Mouse (Mus musculus) adrenal gland, postnatal 4 days (tissue): ENCODE measurements at regions not wholly inside any gene's neighbourhood (a gene's known extent, or its start where the extent isn't known, plus 50 kb on each side); places are given as distances from the start of the nearest gene placed in this dataset.
A peak's percentile ranks its signal among the peaks of the same experiment; 100 is the strongest.
"Not testable (repeated sequence)": the region's sequence is repeated elsewhere in the genome, so short reads cannot be mapped to it uniquely, and the experiment has no call there.

Source experiments
- DNase-seq, 2 experiments: peaks; one replicate each; pipeline ENCODE4 v3.0.0; 2021 to 2022; ENCODE audit warnings: low spot score in 2 of 2, mixed read lengths in 2 of 2

- DNase-seq: no peak
Observed at GRCm38 (mm10) chr14:120741492-120742054, 169.5 kb upstream of the Ipo5 start.

GRCm38 (mm10) chr14:120754011-120754410 lies 157.0 kb upstream of the Ipo5 start:
- no peak for DNase-seq

GRCm38 (mm10) chr14:120755389-120755788 lies 155.6 kb upstream of the Ipo5 start:
- DNase-seq: no peak

- no peak for DNase-seq
Observed at GRCm38 (mm10) chr14:120758200-120758830, 152.7 kb upstream of the Ipo5 start.

- peak in 1 of 2 experiments; percentile 17 for DNase-seq
Observed at GRCm38 (mm10) chr14:120762168-120762567, 148.9 kb upstream of the Ipo5 start.

GRCm38 (mm10) chr14:120762733-120763132 lies 148.3 kb upstream of the Ipo5 start:
- DNase-seq: no peak

GRCm38 (mm10) chr14:120763796-120764195 lies 147.2 kb upstream of the Ipo5 start:
- no peak for DNase-seq

- no peak for DNase-seq
Observed at GRCm38 (mm10) chr14:120764386-120764785, 146.6 kb upstream of the Ipo5 start.

- no peak for DNase-seq
Observed at GRCm38 (mm10) chr14:120766451-120766850, 144.6 kb upstream of the Ipo5 start.

GRCm38 (mm10) chr14:120770579-120770978 lies 140.4 kb upstream of the Ipo5 start:
- no peak for DNase-seq

GRCm38 (mm10) chr14:120773001-120773400 lies 138.0 kb upstream of the Ipo5 start:
- not testable (repeated sequence) for DNase-seq

- no peak for DNase-seq
Observed at GRCm38 (mm10) chr14:120791828-120792554, 119.0 kb upstream of the Ipo5 start.

- DNase-seq: no peak
Observed at GRCm38 (mm10) chr14:120797916-120798490, 113.0 kb upstream of the Ipo5 start.

- DNase-seq: no peak
Observed at GRCm38 (mm10) chr14:120803191-120803590, 107.8 kb upstream of the Ipo5 start.

- DNase-seq: no peak
Observed at GRCm38 (mm10) chr14:120803739-120804138, 107.3 kb upstream of the Ipo5 start.

GRCm38 (mm10) chr14:120804183-120804848 lies 106.7 kb upstream of the Ipo5 start:
- no peak for DNase-seq

- DNase-seq: no peak
Observed at GRCm38 (mm10) chr14:120805137-120805536, 105.9 kb upstream of the Ipo5 start.

- DNase-seq: not testable (repeated sequence)
Observed at GRCm38 (mm10) chr14:120805816-120806552, 105.0 kb upstream of the Ipo5 start.

- DNase-seq: no peak
Observed at GRCm38 (mm10) chr14:120806553-120806893, 104.5 kb upstream of the Ipo5 start.

GRCm38 (mm10) chr14:120809321-120809720 lies 101.7 kb upstream of the Ipo5 start:
- no peak for DNase-seq

- no peak for DNase-seq
Observed at GRCm38 (mm10) chr14:120813938-120814337, 97.1 kb upstream of the Ipo5 start.
